Mouse (Mus musculus) lung, postnatal 0 days (tissue): ENCODE measurements around the gene Lsm2.

Source experiments
- CTCF ChIP-seq: IDR thresholded peaks from 2 replicates; pipeline ENCODE4 v1.5.1; 2016; ENCODE audit warnings: antibody characterized with exemption, mild to moderate bottlenecking
- EP300 ChIP-seq: IDR thresholded peaks from 2 replicates; pipeline ENCODE4 v1.6.1; 2016; ENCODE audit warnings: antibody characterized with exemption, mild to moderate bottlenecking, control low read depth

GRCm38 (mm10) chr17:34943128-34943815 lies 38.4 kb upstream of the Lsm2 start:
- TF ChIP-seq CTCF: no peak
- TF ChIP-seq EP300: no peak
